Mouse (Mus musculus) adrenal gland, postnatal 36 days (tissue): Measurements from ENCODE around the gene Reps1. TPM values are rescaled to one million over a fixed set of nuclear protein-coding genes. Genes with fewer than 3 reads are reported as not detected.
A peak's percentile ranks its signal among the peaks of the same experiment; 100 is the strongest.

ENCODE experiments used
- DNase-seq, 2 experiments: peaks; one replicate each; pipeline ENCODE4 v3.0.0; 2021; ENCODE audit warnings: mixed read lengths in 1 of 2
- long read RNA-seq, 2 experiments: library from polyadenylated mRNA; stranded (forward); transcript quantifications; one replicate each; pipeline ENCODE4 v2.0.0; 2021; ENCODE audit warnings: borderline sequencing depth in 2 of 2
- total RNA-seq, 2 experiments: library from RNA; stranded (reverse); gene quantifications; 2 replicates each; pipeline ENCODE4 v1.2.3; 2021

Gene Reps1
- total RNA-seq = 10 to 100 TPM; 32.1 to 37.1 TPM
- long read RNA-seq, experiment 1, transcript Reps1-210 (19 exons, 2,537 nt) = major isoform, 5 of 16 reads
- long read RNA-seq, experiment 1, partial matches to known transcripts = 3 of 16 reads
- long read RNA-seq, experiment 1, other reads (novel, unspliced or antisense) = 4 of 16 reads
- long read RNA-seq, experiment 2, partial matches to known transcripts = 0 of 8 reads
- long read RNA-seq, experiment 2, other reads (novel, unspliced or antisense) = 2 of 8 reads

DNA sequence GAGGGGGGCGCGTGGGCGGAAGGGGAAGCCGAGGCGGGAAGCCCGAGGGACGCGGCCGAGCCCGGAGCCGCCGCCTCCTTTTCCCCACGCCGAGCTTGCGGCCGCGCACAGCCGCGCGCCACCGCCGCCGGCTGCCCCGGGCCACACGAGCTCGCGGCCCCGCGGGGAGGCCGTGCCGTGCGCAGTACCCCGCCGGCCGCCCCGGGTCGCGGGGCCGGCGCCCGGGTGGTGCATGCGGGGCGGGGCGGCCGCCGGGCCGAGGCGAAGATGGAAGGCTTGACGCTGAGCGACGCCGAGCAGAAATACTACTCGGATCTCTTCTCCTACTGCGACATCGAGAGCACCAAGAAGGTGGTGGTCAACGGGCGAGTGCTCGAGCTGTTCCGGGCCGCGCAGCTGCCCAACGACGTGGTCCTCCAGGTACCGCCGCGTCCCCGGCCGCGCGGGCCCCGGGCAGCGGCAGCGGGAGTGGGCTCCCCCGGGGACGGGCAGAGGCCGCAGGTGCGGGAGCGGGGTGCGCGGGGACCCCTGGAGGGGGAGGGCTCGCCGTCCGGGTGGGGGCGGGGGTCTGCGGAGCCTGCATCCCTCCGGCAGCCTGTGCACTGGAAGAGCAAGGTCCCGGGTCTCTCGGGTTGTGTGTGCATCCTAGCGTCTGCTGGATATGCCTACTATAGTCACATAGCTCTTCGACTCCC lies at the start of gene Reps1:
Reps1 (plus strand) TSS at position 166 of the 695 bp plus-strand sequence.
- peak; percentile 45 to 51 for DNase-seq

DNA sequence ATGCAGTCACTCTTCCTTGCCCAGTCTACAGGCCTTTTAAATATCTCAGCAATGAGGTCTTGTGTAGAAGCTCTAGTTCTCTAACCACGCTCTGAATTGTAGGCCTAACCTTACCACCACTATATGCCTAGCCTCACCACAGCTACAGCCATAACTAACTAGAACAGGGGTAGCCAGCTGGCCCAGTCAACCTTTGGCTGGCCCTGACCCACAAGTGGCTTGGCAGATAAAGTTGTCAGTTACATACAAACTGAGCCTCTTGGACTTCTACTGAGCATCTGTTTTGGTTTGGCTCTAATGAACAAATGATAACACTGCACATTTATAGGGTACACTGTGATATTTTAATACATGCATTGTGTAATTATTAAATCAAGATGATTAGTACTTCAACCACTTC lies 48.9 kb upstream of the Reps1 start:
- peak in 1 of 2 experiments; percentile 4 for DNase-seq

DNA sequence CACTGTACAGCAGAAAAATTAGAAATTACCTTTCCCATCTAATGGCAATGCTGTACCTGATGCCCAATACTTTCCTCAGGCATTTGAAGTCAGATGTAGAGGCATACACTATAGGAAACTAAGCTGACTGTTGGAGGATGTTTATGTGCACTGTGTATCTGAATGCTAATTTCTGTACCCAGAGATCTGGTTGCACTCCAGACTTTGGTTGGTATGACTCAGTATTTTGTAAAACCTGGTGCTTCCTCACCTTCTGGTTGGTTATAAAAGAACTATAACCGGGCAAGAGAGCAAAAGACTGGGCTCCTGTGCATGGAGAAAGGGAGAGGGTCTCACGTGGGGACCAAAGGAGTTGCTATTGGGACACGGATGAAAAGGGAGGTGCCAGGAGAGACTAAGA lies 48.4 kb upstream of the Reps1 start:
- no peak for DNase-seq

DNA sequence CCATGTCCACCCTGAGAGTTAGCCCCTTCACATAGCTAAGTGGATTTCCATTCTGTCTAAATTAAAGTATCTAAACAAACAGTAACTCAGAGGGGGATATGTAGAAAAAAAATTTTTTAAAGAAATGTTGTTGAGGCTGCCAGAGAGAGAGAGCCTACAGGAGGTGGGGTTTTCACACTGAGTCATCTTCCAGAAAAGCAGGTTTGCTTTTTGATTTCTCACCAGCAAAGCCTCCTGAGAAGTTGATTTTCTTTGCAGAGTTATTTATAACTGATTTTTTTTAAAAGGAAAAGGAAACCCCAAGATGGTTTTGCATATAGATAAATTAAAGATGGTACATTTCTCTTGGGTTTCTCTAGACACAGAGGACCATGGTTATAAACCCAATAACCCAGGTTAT lies 47.5 kb upstream of the Reps1 start:
- no peak for DNase-seq

DNA sequence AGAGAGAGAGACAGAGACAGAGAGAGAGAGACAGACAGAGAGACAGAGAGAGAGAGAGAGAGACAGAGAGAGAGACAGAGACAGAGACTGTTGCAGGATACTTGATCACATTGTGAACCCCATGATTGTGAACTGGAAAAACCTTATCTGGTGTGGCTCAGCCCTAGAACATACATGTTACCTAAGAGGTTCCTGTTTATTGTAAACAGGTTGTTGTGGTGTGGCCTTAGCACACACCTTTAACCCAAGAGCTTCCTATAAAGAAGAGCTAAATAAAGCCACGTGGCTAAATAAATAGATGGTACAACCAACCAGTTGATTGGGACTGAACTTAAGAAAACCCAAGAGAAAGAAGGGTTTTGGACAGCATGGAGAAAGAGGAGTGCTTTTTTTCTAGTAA lies 45.9 kb upstream of the Reps1 start:
- no peak for DNase-seq

DNA sequence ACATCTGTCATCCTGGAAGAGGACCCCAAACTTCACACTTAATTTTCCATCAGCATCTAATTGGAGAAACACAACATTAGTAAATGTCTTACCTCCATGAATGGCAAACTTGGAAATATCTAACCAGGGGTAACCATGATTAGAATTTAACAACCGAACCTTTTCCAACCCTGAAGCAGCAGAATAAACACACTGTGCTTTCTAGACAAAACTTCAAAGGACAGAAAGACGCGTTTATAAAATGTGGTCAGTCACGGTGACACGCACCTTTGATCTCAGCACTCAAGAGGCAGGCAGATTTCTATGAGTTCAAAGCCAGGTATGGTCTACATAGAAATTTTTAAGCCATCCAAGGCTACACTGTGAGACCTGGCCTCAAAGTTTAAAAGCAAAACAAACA lies 43.9 kb upstream of the Reps1 start:
- DNase-seq = no peak

DNA sequence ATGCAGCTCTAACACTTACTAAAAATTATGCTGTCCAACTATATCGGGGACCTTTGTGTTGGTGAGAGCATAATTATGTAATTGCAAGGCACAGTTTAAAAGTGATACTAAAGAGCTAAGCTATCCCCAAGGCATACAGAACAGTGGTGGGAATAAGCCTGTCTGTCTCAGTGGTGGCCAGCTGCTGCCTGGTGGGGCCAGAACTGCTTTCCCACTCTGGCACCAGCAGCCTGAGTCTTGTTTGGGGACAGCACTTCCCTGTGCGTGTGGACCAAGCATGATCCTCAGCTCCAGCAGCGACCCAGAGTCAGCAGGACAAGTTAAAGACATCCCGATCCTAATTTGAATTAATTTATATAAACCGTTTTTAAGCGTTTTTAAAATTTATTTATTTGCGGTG lies 35.2 kb upstream of the Reps1 start:
- no peak for DNase-seq

DNA sequence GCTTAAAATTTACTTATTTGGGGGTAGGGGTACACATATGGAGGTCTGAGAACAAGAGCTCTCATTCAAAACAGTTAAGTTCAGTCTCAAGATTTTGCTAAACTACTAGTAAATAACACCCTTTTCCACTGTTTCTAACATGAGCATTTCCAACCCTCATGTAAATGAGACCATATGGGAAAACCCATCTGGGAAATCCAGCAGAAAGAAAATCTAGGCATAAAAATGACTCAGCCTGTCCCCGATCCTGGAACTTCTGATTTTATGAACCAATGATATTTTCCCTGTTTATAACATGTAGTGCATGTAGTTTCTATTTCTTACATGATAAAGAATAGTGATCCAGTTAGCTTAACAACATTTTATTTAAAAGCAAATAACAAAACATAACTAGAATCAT lies 34.8 kb upstream of the Reps1 start:
- DNase-seq = no peak

DNA sequence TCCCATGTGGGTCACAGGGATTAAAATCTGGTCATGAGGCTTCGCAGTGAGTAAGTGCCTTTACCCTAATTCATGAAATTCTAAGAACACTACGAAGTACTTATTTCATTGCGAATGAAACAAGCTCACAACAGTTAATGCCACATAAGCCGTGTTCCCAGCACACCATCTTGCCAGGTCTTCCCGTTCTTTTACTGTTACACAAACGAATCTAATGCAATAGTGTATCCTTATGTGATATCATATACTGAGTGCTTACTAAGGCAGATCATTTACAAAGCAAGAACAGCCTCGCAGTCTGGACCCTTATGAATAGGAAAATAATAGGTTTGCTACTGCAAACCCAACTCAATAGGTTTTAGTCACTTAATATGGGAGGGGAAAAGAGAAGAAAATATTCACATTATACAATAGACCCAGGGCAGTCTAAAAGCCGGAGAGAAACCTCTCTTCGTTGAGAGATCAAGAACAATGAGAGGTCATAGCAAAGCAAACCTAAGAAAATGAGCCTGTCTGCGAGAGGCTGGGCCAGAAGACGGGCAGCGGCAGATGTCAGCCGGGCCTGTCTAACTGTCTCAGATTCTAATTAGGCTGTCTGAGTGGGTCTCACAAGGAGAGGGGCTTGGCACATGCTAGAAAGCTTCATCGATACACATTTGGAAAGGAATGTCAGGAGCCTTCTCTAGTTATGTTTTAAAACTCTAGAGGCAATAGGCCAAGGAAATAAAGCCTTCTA lies 33.9 kb upstream of the Reps1 start:
- DNase-seq = no peak

DNA sequence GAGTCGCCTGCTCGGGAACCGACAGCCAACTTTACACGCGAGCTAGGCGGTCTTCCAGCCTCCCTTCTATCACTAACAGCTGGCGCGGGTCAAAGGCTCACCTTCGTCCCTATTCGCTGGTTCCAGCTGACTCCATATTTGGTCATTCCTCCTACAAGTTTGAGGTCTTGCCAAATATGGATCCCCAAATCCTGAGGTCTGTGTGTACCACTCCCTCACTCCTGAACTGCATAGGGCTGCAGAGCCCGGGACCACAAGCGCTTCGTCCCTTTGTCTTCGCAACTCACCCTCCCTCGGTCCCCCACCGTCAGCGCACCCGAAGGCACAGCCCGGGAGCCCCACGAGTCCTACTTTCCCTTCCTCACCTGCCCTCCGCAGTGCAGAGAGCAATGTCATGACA lies 33.3 kb upstream of the Reps1 start:
- peak; percentile 72 to 76 for DNase-seq

DNA sequence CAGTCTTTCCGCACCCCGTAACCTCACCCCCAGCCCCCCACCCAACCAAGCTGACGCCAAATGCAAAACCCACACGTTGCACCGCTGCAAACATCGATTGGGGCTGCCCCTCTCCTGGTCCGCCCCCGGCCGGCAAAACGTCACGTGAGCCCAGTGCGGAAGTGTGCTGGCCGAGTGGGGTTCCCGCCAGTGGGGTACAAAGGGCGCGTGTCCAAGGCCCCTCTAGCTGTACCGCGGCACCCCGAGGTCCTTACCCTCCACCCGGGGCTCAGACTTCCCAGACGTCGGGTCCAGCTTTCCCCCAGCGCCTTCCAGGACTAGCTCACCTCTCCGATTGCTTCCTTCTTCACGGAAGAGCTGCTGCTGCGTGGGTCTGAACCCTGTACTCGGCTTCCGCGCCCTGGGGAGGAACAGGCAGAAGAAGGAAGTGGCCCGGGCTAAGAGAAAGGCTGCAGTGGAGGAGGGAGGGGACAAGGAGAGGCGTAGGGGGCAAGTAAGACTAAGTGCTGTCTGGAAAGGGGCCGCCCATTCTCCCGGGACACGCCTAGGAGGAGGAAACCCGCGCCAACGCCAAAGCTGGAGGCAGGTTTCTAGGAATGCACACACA lies 32.8 kb upstream of the Reps1 start, which contains the start of gene Abracl:
Abracl (minus strand) TSS at position 548 of the 607 bp plus-strand sequence.
- peak; percentile 81 to 82 for DNase-seq

DNA sequence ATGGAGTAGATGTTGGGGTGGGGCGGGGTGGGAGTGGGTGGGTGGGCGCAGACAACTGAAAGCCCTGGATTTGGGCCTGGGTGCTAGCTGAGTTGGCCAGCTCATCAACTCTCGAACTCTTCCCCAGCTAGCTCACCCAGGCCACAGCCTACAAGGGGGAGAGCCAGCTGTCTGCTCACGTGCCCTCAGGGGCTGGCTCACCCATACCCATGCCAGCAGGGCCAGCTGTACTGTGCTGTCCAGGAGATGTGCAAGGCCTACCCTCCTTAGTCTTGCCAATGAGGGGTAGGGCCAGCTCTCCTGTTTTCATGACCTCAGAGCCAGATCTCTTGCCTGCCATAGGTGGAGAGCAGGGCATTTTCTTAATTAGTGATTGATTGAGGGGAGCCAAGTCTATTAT lies 21.3 kb upstream of the Reps1 start:
- DNase-seq = no peak

DNA sequence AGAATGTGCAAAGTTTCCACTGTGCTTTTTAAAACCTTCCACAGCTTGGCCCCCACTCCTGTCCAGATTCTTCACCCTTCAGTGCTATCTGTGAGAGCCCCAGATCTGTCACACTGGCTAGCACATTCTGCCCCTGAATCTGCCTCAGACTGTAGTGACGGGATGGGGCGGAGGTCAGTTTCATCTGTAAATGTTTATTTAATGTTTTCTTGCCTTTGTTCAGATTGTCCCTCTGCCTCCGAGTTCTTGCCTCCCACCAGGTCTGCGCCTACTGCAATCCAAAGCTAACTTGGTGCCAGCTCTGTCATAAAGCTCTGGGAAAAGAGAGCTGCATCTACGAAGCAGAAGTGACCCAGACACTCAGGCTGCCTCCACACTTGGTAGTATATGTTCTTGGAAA lies 18.8 kb upstream of the Reps1 start:
- DNase-seq = no peak

DNA sequence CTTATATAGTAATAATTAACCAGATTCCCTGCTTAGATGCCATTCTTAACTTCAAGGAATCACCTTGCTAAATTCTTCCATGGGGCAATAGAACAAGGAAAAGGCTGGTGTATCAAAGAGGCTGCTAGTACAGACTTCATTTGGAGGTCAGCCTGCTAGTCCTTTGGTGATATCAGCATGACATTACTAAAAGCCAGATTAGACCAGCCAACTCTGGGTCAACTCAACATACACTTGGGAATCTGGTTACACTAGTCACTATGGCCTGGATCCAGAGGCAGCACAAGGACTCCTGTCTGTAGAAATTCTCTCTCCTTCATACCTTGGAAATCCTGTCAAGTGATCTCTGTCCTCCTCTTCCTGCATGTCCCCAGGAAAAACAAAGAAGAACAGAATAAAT lies 9.3 kb upstream of the Reps1 start:
- no peak for DNase-seq

DNA sequence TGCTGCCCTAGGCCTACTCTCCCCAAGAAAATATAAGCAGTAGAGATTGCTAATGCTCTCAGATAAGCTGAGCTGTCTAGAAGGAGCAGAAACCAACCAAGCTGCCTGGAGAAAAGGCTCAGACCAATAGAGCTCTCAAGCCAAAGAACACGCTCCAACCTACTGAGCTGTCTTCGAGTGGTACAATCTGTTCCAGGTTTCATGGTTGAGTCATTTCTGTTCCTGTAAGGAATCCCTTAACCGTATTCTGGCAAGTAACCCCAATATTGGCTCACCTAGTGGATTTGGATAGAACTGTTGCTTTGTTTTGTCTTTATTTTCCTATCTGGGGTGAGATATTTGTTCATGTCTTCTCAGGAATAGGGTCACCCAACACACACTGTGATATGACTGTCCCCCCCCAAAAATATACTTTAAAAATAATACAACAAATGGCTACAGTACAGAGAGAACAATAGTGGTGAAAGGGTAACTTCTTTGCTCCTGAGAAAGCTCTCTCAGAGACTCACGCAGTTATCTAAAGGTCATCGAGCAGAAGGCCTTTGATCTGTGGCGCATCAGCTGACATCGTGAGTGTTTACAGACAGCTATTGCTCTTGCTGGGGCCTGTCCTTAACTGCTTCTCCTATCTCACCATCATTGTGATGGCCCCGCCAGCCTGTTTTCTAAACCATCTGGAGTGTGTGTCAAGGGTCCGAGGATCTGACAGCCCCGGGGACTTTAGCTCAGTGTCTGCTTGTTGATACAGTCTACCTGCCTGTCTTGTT lies 8.1 kb upstream of the Reps1 start:
- peak; percentile 21 to 36 for DNase-seq

DNA sequence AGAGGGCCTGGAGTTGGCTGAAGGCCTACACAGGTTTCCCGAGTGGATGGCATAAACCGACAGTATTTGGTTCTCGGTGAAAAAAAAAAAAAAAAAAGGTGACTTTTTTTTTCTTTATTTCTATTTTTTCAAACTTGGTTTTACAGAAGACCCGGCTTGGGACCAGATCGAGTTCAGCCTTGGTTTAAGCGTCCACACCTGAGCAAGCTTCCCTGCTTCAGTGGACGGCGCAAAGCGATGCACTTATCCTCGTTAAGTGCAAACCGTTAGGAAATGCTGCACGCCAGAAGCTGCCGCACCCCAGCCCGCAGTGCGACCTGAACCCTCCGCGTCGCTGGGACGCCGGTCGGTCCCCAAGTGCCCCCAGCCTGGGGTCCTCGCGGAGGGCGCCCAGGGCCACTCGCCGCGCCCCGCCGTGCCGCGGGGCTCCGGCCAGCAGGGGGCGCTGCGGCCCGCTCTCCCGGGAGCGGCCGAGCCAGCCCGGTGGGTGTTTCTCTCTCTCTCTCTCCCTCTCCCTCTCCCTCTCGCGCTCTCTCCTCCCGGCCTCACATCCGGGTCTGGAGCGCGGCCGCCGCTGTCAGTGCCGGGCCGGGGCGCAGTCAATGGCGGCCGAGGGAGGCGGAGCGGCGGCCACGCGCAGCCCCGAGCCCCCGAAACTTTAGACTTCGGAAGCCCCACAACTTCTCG lies 509 bp upstream of the Reps1 start:
- DNase-seq = peak; percentile 87 to 92

DNA sequence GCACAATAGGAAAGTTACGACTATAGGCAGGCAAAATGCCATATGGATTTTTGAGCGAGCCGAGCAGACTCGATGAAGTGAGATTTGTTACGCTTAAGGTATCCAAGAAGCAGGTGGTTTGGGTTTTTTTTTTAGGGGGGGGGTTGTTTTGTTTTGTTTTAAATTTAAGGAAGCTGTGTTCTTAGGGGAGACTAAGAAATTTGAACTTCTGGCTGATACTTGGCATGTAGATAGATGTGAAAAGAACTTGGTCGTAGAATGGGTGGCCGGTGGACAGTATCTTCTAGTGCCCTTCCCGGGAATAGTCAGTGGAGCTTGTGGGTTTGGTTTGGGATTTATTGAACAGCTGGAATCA lies 707 bp downstream of the Reps1 start:
- DNase-seq = no peak

DNA sequence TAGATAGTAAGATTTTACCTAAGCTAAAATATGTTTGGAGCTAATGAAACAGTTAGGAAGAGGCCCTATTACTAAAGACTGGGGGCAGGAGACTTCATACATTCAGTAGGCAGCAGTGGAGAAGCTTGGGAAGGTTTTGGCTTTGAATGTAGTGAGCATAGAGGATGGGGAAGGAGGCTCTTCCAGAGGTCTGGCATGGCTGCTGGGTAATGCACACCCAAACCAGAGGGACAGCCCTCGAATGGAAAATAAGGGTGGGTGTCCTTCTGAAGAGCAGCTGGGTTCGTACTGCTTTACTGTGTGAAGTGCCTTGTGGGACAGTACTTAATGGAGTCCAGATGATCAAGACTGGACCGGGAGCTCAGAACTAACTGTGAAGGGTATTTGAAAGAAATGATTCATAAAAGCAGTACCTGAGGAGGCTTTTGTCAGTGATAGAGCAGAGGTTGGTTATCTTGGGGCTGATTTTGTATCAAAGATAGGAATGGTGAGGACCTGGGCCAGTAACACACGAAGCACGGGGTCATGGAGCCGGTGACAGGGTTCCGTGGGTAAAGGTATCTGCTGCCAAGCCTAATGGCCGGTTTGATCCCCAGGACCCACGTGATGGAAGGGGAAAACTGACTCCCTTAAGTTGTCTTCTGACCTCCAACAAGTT lies 3.1 kb downstream of the Reps1 start:
- DNase-seq = no peak

DNA sequence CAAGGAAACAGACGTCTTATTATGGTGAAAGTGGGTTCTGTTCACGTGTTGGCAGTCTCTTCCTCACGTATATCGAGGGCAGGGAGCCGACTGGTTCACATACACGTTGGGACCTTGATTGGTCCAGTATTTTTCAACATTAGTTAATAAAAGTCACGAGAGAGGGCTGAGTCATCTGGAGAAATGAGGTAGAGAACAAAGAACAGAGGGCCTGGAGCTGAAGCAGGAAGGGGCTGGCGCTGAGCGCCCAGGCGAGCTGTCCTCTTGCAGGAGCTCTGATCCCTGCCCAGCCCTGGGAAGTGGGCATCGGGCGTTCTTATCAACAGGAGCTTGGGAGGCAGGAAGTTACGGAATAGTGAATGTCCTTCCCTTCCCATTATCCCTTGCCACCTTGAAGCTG lies 4.1 kb downstream of the Reps1 start:
- DNase-seq = peak; percentile 23 to 30

DNA sequence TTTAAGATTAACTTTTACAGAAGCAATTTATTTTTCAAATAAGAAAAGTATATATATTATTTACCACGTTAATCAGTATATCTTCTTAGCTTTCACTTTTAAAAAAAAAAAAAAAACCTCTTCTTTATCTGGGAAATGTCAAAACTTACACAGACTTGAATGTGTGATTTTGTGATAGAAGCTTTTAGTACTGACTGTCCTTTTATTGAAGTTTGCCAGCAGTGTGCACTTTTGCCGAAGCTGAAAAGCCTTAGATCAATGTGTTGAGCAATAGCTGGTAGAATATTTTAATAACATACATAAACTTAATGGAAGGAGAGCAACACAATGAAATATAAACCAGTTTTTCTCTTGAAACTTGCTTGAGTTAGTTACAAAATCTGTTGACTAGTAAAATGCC lies 5.1 kb downstream of the Reps1 start:
- DNase-seq = no peak

DNA sequence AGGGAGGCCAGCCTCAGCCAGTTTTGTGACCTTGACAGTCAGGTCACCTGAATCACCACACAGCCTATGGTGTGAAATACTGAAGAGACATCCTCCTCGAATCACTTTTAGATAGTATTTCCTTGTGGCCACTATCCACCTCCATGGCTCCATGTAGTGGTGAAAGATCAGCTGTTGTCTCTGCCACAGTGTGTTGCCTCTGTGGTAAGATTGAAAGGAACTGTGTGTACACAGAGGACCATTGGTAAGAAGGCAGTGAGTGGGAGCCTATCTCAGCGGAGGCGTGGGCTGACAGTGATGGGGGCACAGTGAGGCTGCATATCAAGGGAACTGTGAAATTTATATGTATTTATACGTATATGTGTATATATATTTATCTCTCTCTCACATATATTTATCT lies 5.9 kb downstream of the Reps1 start:
- no peak for DNase-seq
